Mouse (Mus musculus) olfactory bulb, adult 2 months (tissue): ENCODE measurements around the gene Spred3. TPM values are rescaled to one million over a fixed set of nuclear protein-coding genes. Genes with fewer than 3 reads are reported as not detected.

ENCODE experiments used
- H3K27ac ChIP-seq: fragments of 200-500 bp; 2 replicates; pipeline ENCODE4 v1.5.1; 2012; ENCODE audit warnings: low read depth, low read length; ENCODE audit not compliant: insufficient read depth
- H3K4me1 ChIP-seq: fragments of 200-500 bp; 2 replicates; pipeline ENCODE4 v1.6.1; 2012; ENCODE audit warnings: low read length; ENCODE audit not compliant: control insufficient read depth, insufficient read depth
- H3K4me3 ChIP-seq: fragments of 200-500 bp; 2 replicates; pipeline ENCODE4 v1.5.1; 2012; ENCODE audit warnings: mild to moderate bottlenecking, low read depth, low read length, moderate library complexity; ENCODE audit not compliant: insufficient read depth
- CTCF ChIP-seq: fragments of 200-500 bp; IDR thresholded peaks from 2 replicates; pipeline ENCODE4 v1.5.1; 2012; ENCODE audit warnings: low read depth, mild to moderate bottlenecking, low read length, moderate library complexity; ENCODE audit not compliant: insufficient read depth
- POLR2A ChIP-seq: fragments of 200-500 bp; IDR thresholded peaks from 2 replicates; pipeline ENCODE4 v1.6.1; 2012; ENCODE audit warnings: mild to moderate bottlenecking, low read depth, low read length, moderate library complexity; ENCODE audit not compliant: insufficient read depth
- WGBS: fragments of 180-500 bp; shearing (Covaris S2); methylation state at CpG from one replicate; pipeline ENCODE4 v1.1.7; 2018; 5-methylcytosine and 5-hydroxymethylcytosine counted together
- polyA plus RNA-seq: library from polyadenylated mRNA; stranded (reverse); fragments of >200 nt; gene quantifications from 2 replicates; pipeline ENCODE4 v1.2.4, GENCODE M21; 2012; ENCODE audit warnings: low replicate concordance; ENCODE audit not compliant: missing spikeins, insufficient read depth, insufficient read length

The Spred3 gene
- polyA plus RNA-seq, 1 experiment, result not detected

DNA sequence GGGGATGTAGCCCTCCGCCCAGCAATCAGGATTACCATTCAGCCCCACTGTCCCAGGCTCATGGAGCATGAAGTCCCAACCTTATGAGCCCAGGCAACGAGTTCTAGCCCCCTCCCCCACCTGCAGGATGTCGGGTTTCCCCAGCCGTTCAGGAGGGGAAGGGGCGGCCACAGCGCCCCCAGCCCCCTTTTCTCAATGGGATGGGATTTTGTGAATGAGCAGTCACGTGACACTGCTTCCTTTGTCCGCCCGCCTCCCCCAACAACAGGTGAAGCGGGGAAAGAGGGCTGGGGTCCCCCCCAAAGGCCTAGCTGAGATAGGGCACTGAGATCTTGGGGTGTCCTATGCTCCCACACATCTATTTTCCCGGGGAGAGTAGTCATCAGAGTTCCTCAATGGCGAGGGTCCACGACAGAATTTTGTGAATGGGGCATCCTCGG is 1.4 kb downstream of the Spred3 start:
- 0% methylated on average over 14 of the region's 14 CpGs for WGBS

DNA sequence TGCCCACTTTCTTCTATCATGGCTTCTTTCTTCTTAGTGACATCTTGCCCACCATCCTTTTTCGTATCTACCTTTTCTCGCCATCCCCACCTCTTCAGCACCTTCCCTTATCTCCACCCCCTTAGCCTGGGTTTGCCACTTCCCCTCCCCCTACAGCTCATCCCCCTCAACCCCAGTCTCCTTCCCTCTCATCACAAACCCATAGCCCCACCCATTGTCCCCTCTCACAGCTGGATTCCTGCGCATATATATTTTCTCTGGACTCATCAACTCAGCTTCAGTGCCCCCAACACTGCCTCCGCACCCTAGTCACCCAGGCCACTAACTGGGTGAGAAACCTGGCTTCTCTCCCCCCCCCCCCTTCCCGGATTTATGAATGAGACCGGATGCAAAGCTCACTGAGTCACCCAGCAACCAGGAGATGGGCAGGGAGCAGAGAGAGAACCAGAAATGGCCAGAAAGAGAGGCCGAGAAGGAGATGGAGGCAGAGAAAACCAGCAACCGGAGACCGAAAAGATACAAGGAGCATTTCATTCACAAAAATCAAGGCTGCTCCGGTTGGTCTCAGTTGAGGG is 2.0 kb downstream of the Spred3 start:
- peak overlapping the region; percentile 90 for H3K4me3 ChIP-seq
- peaks cover 41% of the 10 kb centered on the region for H3K4me1 ChIP-seq
- whole genome bisulfite sequencing, result 18% methylated on average over 10 of the region's 10 CpGs
- H3K27ac ChIP-seq, result no peak overlapping the region
- TF ChIP-seq CTCF, result no peak
- no peak for TF ChIP-seq POLR2A

More for the DNA sequence above, 1.4 kb downstream of the Spred3 start:
- TF ChIP-seq CTCF, result no peak
- no peak for TF ChIP-seq POLR2A
- Histone ChIP-seq H3K27ac (peak overlapping the region; percentile 36; the same call in 1 of the 2 replicates), H3K4me1 (peaks cover 41% of the 10 kb centered on the region), H3K4me3 (peak overlapping the region; percentile 90)

DNA sequence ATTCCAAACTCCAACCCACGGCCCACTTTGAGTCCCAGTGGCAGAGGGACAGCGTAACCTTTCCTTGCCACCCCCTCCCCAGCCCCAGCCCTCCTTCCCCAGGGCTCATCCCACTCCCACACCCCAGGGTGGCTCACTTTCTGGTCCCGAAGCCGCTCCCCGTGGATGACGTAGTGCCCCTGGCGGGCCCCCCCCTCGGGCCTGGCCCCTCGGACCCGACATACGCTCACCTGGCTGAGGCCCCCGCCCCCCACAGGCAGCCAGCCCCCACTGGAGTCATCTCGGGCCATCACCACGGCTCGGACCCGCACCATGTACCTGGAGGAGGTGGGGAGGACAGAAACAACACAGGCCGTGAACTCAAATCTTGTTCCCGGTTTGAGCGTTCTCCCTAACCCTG is 2.6 kb downstream of the Spred3 start:
- WGBS, result 43% methylated on average over 19 of the region's 19 CpGs
- Histone ChIP-seq H3K27ac (no peak overlapping the region), H3K4me3 (no peak overlapping the region), H3K4me1 (peaks cover 40% of the 10 kb centered on the region)
- no peak for TF ChIP-seq POLR2A
- TF ChIP-seq CTCF, result no peak

DNA sequence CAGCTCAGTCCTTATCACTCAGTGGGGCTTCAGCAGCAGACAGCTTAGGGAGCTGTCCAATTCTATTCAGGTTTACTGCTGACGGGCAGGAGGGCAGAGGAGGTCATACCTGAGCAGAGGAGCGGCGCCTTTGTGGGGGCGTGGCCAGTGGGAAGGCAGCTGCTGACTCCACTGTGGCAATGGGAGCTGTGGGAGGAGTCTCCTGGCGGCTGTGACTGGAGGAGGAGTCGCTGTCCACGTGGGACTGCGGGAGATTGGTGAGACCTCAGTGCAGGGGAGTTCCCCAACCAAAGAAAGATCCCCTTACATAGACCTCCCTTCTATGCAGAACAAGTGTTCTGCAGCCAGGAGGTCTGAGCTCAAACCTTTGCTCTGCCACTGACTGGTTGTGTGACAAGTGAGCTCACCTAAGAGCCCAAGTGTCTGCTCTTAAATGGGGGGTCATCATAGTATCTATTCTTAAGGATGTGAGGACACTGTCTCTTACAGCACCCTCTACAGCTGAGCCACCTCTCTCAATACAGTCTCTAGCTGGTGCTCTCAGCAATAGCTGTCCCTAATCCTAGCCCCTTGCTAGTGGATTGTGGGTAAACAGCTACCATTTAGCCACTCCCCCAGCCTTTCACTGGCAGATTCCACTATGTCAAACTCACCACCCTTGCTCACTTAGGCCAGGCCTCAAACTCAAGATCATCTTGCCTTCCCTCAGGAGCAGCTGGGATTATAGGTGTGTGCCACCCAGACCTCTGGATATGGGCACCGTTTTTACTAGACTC is 7.3 kb downstream of the Spred3 start:
- WGBS, result 46% methylated on average over 9 of the region's 9 CpGs
- TF ChIP-seq POLR2A (no peak), CTCF (no peak)
- Histone ChIP-seq H3K4me3 (no peak overlapping the region), H3K4me1 (peaks cover 4% of the 10 kb centered on the region; the same call in 1 of the 2 replicates), H3K27ac (no peak overlapping the region)

DNA sequence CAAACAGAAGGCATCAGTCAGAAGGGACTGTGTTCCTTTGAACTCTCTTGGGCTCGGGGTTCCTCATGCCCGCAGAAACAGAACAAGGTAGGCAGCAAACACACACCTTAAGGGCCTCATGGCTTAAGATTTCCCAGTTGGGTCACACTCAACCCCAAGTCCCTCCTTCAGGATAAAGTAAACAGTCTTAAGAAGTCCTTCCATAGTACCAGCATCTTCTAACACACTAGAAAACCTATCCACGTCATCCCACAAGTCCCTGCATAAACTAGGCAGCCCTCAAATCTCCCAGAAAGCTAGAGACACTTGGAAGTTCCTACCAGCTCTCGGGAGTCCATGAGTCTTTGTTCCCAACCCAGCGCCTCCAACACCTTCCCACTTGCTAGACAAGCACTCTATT is 7.9 kb downstream of the Spred3 start:
- no peaks in the 10 kb centered on the region for H3K4me1 ChIP-seq
- TF ChIP-seq CTCF, result no peak
- no peak for TF ChIP-seq POLR2A
- WGBS, result 92% methylated on average over 5 of the region's 5 CpGs
- no peak overlapping the region for H3K4me3 ChIP-seq
- no peak overlapping the region for H3K27ac ChIP-seq

DNA sequence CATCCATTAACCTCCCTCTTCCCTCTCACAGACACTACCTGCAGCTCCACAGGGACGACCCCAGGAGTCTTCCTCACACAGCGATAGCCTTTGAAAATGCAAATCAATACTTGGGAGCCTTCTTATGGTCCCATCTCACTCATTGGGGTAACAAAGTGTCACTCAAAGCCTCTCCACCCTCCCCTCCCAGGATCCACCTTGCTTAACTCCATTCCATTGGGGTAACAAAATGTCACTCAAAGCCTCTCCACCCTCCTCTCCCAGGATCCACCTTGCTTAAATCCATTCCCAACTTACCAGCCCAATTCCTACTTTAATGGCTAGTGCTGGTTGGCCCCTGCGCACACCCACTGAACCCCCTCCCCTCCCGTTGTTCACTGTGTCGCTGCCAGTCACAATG is 11.9 kb downstream of the Spred3 start:
- H3K4me1 ChIP-seq, result peaks cover 12% of the 10 kb centered on the region
- 6% methylated on average over 5 of the region's 5 CpGs for WGBS

DNA sequence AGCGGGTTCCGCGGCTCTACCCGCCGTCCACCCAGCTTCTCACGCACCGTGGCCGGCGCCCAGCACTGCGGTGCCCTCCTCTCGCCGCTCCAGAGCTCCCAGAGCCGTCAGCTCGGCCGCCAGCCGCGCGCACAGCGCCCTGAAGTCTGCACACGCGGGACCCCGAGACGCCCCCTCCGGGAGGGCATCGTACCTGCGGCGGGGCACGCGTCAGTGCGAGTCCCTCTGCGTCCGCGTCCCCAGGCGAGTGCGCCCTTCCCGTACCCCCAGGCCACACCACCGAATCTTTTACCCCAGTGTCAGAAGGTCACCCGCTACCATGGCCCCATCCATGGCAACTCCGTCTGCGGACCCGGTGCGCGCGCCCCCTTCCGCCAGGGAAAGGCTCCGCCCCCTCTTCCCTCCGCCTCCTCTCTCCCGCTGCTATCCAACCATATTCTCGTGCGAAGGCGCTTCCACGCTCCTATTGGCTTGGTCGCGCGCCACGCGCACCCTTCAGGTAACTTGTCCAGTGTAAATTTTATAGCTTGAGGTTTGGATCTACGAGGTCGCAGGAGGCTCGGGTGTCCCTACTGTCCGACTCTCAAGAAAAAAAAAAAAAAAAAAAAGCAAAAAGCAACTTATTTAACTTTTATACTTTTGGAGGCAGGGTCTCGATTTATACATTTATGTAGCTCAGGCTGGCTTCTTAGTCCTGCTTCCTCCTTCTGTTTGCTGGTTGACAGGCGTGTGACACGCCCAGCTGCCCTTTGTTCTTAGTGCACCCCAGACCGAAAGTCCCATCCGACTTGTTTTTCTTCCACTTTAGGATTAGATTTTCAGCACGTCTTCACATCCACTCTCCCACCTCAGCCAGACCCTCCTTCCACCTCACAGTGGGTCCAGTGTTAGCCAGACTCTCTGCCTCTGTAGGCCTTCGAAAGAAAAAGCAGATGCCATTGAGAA is 14.1 kb downstream of the Spred3 start, which contains the start of gene Fam98c:
TSS of gene Fam98c (minus strand) at position 397 of the 945 bp plus-strand sequence.
- 3% methylated on average over 68 of the region's 68 CpGs for WGBS
- TF ChIP-seq POLR2A (no peak; the same call in none of the 2 replicates), CTCF (no peak)
- peaks cover 17% of the 10 kb centered on the region for H3K4me1 ChIP-seq
- H3K4me3 ChIP-seq, result peak within 1 kb of the TSS; percentile 83
- H3K27ac ChIP-seq, result peak within 1 kb of the TSS; percentile 63

More for the DNA sequence above, 11.9 kb downstream of the Spred3 start:
- no peak for TF ChIP-seq CTCF
- TF ChIP-seq POLR2A, result no peak
- H3K4me3 ChIP-seq, result no peak overlapping the region
- no peak overlapping the region for H3K27ac ChIP-seq

DNA sequence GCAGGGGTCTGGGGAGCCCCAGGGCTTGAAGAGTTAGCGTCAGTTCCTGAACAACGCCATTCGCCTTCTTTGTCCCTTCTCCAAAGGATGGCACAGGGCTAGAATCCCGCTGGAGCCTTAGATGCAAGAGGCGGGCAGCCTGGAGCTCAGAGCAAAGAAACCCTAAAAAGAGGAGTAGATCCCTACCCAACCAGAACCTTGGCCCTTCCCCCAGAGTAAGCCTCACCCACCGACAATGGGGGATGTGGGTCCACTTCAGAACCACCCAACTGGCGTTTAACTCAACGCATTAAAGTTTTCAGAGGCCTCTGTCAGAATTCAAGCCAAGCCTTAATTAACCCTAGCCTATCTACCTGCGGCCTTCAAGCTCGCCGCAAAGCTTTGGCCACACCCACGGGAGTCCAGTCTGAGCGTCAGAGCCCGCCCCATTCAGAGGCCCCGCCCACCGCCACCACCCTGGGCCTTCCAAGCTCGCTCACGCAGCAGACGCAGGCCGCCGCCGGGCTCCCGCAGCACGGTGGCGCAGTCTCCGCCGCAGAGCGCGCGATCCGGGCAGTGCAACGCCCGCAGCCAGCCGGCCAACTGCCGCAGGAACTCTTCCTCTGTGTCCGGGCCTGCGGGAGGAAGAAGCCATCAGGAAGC is 14.9 kb downstream of the Spred3 start:
- 7% methylated on average over 37 of the region's 37 CpGs for WGBS

More for the DNA sequence above, 14.9 kb downstream of the Spred3 start:
- no peak for TF ChIP-seq CTCF
- TF ChIP-seq POLR2A, result peak; percentile 65
- Histone ChIP-seq H3K4me3 (peak overlapping the region; percentile 83), H3K27ac (peak overlapping the region; percentile 63), H3K4me1 (peaks cover 17% of the 10 kb centered on the region)
